Mouse (Mus musculus) embryonic facial prominence, embryonic 12.5 days (tissue): ENCODE measurements around the gene Ppib. TPM values are rescaled to one million over a fixed set of nuclear protein-coding genes. Genes with fewer than 3 reads are reported as not detected.

ENCODE experiments used
- ATAC-seq: fragments of 200-750 bp; cut with Nextera tagmentation; 2 replicates; pipeline ENCODE4 v1.8.0; 2017; ENCODE audit not compliant: insufficient number of reproducible peaks, insufficient read depth, low FRiP score, low TSS enrichment
- H3K27ac ChIP-seq: fragments of 300-500 bp; sonication (generic); 2 replicates; pipeline ENCODE4 v1.5.1; 2016; ENCODE audit warnings: mild to moderate bottlenecking
- H3K27me3 ChIP-seq: fragments of 300-500 bp; sonication (generic); 2 replicates; pipeline ENCODE4 v1.6.1; 2016; ENCODE audit warnings: mild to moderate bottlenecking, moderate library complexity
- H3K36me3 ChIP-seq: fragments of 300-500 bp; sonication (generic); 2 replicates; pipeline ENCODE4 v1.6.1; 2016; ENCODE audit warnings: mild to moderate bottlenecking
- H3K4me1 ChIP-seq: fragments of 300-500 bp; sonication (generic); 2 replicates; pipeline ENCODE4 v1.6.1; 2016
- H3K4me2 ChIP-seq: fragments of 300-500 bp; sonication (generic); replicated peaks from 2 replicates; pipeline ENCODE4 v1.6.1; 2016; ENCODE audit warnings: mild to moderate bottlenecking, moderate library complexity
- H3K4me3 ChIP-seq: fragments of 300-500 bp; sonication (generic); 2 replicates; pipeline ENCODE4 v1.5.1; 2016; ENCODE audit warnings: mild to moderate bottlenecking
- H3K9ac ChIP-seq: fragments of 300-500 bp; sonication (generic); 2 replicates; pipeline ENCODE4 v1.6.1; 2016; ENCODE audit warnings: mild to moderate bottlenecking, moderate library complexity
- H3K9me3 ChIP-seq: fragments of 300-500 bp; sonication (generic); 2 replicates; pipeline ENCODE4 v1.6.1; 2016; ENCODE audit warnings: mild to moderate bottlenecking, moderate library complexity
- WGBS: fragments of 180-500 bp; shearing (Covaris S2); methylation state at CpG from one replicate; pipeline ENCODE4 v1.1.7; 2016; 5-methylcytosine and 5-hydroxymethylcytosine counted together
- polyA plus RNA-seq: library from polyadenylated mRNA; unstranded; fragments of >200 nt; fragmentation: Nextera tagmentation; extraction: Ambion mirVana; gene quantifications from 2 replicates; pipeline ENCODE4 v1.2.1, GENCODE M21; 2016

Ppib gene
- 523 and 525 TPM in 2 replicates for polyA plus RNA-seq

DNA sequence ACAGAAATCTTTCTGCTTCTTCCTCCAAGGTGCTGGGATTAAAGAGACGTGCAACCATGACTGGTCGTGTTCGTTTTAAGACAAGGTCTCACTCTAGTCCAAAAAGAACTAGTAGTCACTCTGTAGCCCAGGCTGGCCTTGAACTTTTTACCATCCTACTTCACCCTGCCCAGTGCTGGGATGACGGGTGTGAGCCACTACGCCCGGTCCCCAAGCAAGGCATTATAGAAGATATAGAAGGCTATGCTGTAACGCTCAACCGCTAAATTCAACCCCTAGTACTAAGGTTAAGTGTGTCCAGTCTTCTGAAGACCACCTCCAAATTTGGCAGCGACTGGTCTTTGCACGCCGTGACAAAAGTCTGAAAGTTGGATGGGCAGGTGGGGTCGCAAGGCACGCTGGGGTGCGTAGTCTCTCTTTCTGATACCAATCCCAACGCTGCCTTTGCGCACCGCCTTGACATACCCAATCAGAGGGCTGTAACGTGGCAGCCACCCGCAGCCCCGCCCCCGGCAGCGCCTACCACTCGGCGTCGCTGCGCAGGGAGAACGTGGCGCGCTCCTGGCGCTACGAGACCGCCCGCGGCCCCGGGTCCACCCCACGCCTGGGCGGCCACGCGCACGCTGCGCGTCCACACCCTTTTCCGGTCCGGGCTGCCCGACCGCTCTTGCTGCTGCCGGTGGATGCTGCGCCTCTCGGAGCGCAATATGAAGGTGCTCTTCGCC, at the start of gene Ppib:
Ppib (plus strand) TSS at position 640 of the 725 bp plus-strand sequence.
- peak; percentile 98 for ATAC-seq
- H3K4me3 ChIP-seq = peak within 1 kb of the TSS; percentile 70
- H3K27ac ChIP-seq = peak within 1 kb of the TSS; percentile 76
- WGBS = 1% methylated on average over 51 of the region's 51 CpGs
- peak within 1 kb of the TSS; percentile 83 for H3K9ac ChIP-seq
- peak within 1 kb of the TSS; percentile 67 for H3K4me2 ChIP-seq
- no peaks in the 10 kb centered on the region for H3K9me3 ChIP-seq
- H3K4me1 ChIP-seq = peaks cover 19% of the 10 kb centered on the region
- H3K27me3 ChIP-seq = no peaks in the 10 kb centered on the region
- peaks cover 26% of the 10 kb centered on the region for H3K36me3 ChIP-seq

DNA sequence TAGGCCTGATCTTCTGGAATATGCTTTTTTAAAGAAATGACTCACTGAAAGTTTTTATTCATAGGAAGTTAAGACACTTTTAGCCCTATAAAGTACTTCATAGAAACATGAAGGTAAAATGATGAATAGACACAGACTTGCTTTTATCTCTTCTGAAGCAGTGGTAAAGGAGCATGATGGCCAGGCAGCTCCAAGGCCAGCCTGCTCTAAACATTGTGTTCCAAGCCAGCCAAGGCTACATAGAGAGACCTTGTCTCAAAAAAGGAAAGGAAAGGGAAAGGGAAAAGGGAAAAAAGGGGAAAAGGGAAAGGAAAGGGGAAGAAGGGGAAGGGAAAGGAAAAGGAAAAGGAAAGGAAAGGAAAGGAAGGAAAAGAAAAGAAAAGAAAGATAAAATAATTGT, 39.4 kb upstream of the Ppib start:
- Histone ChIP-seq H3K9ac (no peak overlapping the region), H3K27me3 (no peaks in the 10 kb centered on the region), H3K4me2 (no peak overlapping the region), H3K4me3 (no peak overlapping the region), H3K27ac (no peak overlapping the region), H3K9me3 (no peaks in the 10 kb centered on the region), H3K36me3 (0 out of 2 replicates have a peak, but pooled peaks cover 13% of the 10 kb centered on the region), H3K4me1 (no peaks in the 10 kb centered on the region)
- no peak for ATAC-seq

DNA sequence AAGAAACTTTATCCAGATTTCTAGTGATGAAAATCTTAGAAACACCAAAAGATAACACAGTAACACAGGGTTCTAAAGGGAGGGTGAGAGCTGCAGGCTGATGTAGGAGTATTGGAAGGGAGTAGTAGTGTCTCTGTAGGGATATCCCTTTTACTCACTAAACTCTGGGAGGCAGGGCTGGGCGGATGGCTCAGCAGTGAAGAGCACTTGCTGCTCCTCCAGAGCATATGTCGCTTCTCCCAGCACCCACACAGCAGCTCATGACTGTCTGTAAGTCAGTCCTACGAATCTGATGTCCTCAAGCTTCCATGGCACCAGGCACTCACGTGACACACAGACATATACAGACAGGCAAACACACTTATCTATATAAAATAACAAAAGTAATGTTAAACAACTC, 21.9 kb upstream of the Ppib start:
- Histone ChIP-seq H3K36me3 (peaks cover 22% of the 10 kb centered on the region; the same call in 1 of the 2 replicates), H3K27ac (no peak overlapping the region), H3K4me3 (no peak overlapping the region), H3K27me3 (no peaks in the 10 kb centered on the region), H3K9me3 (no peaks in the 10 kb centered on the region), H3K4me1 (no peaks in the 10 kb centered on the region), H3K4me2 (no peak overlapping the region), H3K9ac (no peak overlapping the region)
- 85% methylated on average over 4 of the region's 4 CpGs for WGBS
- no peak for ATAC-seq

DNA sequence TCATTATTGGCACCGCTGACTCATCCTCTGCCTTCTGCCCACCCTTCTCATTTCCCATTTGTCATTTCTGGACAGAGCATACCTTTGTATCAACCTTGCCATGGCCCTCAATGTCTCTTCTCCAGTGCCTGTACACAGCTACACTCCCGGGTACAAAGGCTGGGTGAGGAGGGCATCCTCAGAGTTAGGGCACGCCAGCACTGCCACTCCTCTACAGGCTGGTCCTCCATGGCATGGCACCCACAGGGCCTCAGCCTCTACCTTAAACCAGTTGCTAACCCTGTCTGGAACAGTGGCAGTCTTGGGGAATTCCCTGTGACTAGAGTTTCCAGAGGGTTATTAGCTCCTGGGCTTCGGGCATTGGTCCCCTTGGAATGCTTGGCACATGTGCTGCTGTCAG, 21.4 kb upstream of the Ppib start:
- Histone ChIP-seq H3K36me3 (peaks cover 22% of the 10 kb centered on the region; the same call in 1 of the 2 replicates), H3K4me1 (no peaks in the 10 kb centered on the region), H3K27me3 (no peaks in the 10 kb centered on the region), H3K27ac (no peak overlapping the region), H3K9ac (no peak overlapping the region), H3K4me2 (no peak overlapping the region), H3K9me3 (no peaks in the 10 kb centered on the region), H3K4me3 (no peak overlapping the region)
- WGBS = 91% methylated on average over 4 of the region's 4 CpGs
- no peak for ATAC-seq

DNA sequence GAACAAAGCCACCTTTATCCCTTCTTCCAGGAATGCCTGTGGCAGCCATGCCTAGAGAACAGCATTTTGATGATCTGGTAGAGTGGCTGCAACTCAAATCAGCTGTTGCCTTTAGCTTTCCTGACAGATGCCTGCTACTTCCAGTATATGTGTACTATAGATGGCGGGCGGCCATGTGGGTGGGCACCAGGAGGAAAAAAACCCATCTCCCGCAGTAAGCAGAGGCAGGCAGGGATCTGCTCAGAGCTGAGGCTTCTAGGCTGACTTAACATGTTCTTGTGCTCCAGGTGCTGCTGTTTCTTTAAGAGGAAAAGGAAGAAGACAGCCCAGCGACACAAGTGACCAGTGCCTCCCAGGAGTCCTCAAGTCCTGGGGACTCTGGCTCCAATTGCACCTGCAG, 20.7 kb upstream of the Ppib start:
- ATAC-seq = no peak
- Histone ChIP-seq H3K4me3 (no peak overlapping the region), H3K4me2 (no peak overlapping the region), H3K27ac (no peak overlapping the region), H3K27me3 (no peaks in the 10 kb centered on the region), H3K36me3 (peaks cover 22% of the 10 kb centered on the region; the same call in 1 of the 2 replicates), H3K9ac (no peak overlapping the region), H3K9me3 (no peaks in the 10 kb centered on the region), H3K4me1 (no peaks in the 10 kb centered on the region)
- 75% methylated on average over 4 of the region's 4 CpGs for WGBS

DNA sequence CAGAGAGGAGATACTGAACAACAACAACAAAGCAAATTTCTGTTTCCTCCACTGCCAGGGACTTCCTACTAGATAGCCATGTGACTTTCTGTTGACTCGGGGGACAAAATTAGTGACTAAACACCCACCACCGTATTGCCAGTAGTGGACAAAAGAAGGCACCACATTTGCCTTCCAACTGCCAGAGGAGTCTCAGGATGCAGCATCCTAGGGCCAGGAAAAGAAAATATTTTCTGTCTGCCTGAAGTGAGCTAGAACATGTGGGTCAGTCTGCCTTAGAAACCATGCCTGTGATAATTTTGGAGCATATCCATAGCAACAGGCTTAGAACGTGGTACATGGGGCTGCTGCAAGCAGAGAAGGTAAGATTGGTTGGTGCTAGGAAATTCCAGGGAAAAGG, 19.2 kb upstream of the Ppib start:
- Histone ChIP-seq H3K9me3 (no peaks in the 10 kb centered on the region), H3K9ac (no peak overlapping the region), H3K36me3 (peaks cover 22% of the 10 kb centered on the region; the same call in 1 of the 2 replicates), H3K4me3 (no peak overlapping the region), H3K27me3 (no peaks in the 10 kb centered on the region), H3K27ac (no peak overlapping the region), H3K4me2 (no peak overlapping the region), H3K4me1 (no peaks in the 10 kb centered on the region)
- 83% methylated on average over 3 of the region's 3 CpGs for WGBS
- ATAC-seq = no peak

DNA sequence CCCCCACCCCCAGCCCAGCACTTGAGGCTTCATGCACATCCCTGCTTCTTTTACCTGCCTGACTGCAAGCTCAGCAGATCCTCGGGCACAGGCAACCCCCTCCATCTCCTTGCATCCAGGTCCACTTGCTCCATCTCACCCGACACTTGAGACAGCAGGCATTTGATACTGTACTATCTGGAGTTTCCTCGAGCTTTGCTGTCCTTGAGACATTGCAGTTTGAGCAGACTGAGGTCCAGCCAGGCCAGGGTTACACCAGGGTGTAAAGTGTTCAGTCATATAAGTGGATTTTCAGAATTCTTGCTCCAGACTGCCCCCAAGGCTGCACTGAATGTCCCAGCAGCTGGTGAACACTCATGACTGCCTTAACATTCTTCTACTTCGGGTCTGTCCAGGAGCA, 17.7 kb upstream of the Ppib start:
- no peaks in the 10 kb centered on the region for H3K27me3 ChIP-seq
- no peak for ATAC-seq
- H3K4me1 ChIP-seq = no peaks in the 10 kb centered on the region
- H3K4me2 ChIP-seq = no peak overlapping the region
- H3K4me3 ChIP-seq = no peak overlapping the region
- H3K27ac ChIP-seq = no peak overlapping the region
- no peaks in the 10 kb centered on the region for H3K9me3 ChIP-seq
- H3K36me3 ChIP-seq = peaks cover 22% of the 10 kb centered on the region; the same call in 1 of the 2 replicates
- H3K9ac ChIP-seq = no peak overlapping the region
- 84% methylated on average over 4 of the region's 4 CpGs for WGBS

DNA sequence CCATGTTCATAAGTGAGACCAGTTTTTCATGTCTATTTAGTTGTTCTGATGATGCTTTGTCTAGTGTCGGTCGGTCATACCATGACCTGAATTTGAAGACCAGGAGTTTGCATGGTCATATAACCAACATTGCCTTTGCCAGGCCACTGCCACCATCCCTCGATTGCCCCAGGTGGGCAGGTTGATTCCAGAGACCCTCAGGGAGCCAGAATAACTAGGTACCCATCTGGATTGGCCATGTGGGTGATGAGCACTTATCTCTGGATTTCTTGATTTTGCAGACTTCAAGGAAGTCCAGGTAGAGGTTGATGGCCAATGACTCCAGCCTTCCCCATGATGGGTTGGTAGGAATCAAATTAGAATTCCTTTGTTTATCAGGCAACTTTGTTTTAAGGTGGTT, 16.8 kb upstream of the Ppib start:
- 97% methylated on average over 3 of the region's 3 CpGs for WGBS
- Histone ChIP-seq H3K27ac (no peak overlapping the region), H3K4me2 (no peak overlapping the region), H3K9me3 (no peaks in the 10 kb centered on the region), H3K4me3 (no peak overlapping the region), H3K36me3 (peaks cover 22% of the 10 kb centered on the region; the same call in 1 of the 2 replicates), H3K4me1 (no peaks in the 10 kb centered on the region), H3K9ac (no peak overlapping the region), H3K27me3 (no peaks in the 10 kb centered on the region)
- no peak for ATAC-seq

DNA sequence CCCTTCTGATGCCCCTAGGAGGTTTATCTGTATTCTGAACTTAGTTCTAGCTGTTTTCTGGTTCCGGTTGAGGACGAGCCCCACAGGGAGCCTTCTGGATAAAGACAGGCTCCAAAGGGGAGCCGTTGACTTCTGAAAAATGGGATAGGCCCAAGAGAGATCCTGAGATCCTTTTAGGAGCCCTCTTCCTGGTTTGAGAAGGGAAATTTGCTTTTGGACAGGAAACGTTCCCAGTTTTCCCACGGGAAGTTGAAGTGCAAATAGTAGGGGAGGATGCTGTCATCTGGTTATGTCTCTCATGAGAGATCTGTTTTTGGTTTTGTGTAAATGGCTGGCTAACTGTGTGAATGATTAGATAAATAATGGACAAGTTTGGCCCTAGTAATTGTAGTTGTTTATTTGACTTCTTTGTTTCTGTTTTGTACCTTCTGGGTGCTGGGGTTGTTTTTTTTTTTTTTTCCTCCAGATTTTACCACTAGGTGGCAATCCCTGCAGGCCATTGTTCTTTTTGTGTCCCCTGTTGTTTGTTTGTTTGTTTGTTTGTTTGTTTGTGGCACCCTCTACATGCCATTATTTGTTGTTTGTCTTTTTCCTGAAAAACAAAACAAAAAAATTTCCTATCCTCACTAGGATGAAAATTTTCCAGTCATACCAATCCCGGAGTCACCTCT, 10.0 kb upstream of the Ppib start:
- H3K4me2 ChIP-seq = no peak overlapping the region
- H3K27ac ChIP-seq = no peak overlapping the region
- 68% methylated on average over 6 of the region's 6 CpGs for whole genome bisulfite sequencing
- H3K36me3 ChIP-seq = no peaks in the 10 kb centered on the region
- H3K27me3 ChIP-seq = no peaks in the 10 kb centered on the region
- H3K4me1 ChIP-seq = no peaks in the 10 kb centered on the region
- ATAC-seq = no peak
- H3K9me3 ChIP-seq = no peaks in the 10 kb centered on the region
- no peak overlapping the region for H3K9ac ChIP-seq
- no peak overlapping the region for H3K4me3 ChIP-seq

DNA sequence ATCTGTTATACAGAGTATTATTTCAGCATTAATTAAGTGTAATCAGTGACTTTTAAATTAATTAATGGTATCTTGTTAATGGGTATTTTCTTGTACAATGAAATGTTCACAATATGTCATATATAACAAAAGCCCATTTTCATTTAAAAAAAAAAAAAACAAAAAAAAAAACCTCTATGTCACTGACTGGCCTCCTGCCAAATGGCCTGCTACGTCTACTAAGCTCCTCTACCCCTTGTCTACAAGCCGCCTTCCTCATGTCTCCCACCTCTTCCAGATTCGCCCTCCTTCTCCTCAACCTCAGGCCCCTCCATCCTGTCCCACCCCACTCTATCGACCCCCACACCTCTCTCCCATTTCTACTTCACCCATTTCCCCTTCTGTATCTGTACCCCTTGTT, 8.5 kb upstream of the Ppib start:
- WGBS = 74% methylated on average over 4 of the region's 4 CpGs
- no peak for ATAC-seq
- H3K9ac ChIP-seq = no peak overlapping the region
- no peak overlapping the region for H3K4me3 ChIP-seq
- H3K4me1 ChIP-seq = no peaks in the 10 kb centered on the region
- H3K36me3 ChIP-seq = no peaks in the 10 kb centered on the region
- no peak overlapping the region for H3K27ac ChIP-seq
- no peaks in the 10 kb centered on the region for H3K27me3 ChIP-seq
- no peak overlapping the region for H3K4me2 ChIP-seq
- no peaks in the 10 kb centered on the region for H3K9me3 ChIP-seq

DNA sequence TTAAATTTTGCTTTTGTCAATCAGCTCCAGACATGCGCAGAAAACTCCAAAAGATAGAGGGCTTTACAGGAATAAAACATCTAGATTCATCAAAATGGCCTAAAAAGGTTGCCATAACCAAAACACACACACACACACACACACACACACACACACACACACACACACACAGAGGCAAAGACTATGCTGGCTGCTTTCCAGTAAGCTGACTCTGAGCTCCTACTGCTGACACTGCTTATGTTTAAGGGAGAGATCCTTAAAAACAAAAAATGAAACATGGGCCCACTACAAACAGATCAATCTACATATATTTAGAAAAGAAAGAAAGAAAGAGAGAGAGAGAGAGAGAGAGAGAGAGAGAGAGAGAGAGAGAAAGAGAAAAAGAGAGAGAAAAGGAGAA, 7.3 kb upstream of the Ppib start:
- no peaks in the 10 kb centered on the region for H3K27me3 ChIP-seq
- no peak overlapping the region for H3K27ac ChIP-seq
- no peak overlapping the region for H3K4me2 ChIP-seq
- H3K36me3 ChIP-seq = no peaks in the 10 kb centered on the region
- H3K9ac ChIP-seq = no peak overlapping the region
- H3K9me3 ChIP-seq = no peaks in the 10 kb centered on the region
- 93% methylated on average over 1 of the region's 1 CpGs for WGBS
- no peak overlapping the region for H3K4me3 ChIP-seq
- H3K4me1 ChIP-seq = no peaks in the 10 kb centered on the region
- no peak for ATAC-seq

DNA sequence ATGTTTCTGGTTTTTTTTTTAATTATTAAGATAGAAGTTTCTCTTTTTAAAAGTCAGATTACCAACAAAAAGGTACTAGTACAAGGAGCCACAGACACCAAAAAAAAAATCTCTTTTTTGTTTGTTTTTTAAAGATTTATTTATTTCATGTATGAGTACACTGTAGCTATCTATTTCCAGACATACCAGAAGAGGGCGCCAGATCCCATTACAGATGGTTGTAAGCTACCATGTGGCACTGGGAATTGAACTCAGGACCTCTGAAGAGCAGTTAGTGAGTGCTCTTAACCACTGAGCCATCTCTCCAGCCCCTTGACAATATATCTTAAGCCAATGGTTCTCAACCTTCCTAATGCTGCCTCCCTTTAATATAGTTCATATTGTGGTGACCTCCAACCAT, 6.4 kb upstream of the Ppib start:
- H3K4me2 ChIP-seq = no peak overlapping the region
- H3K4me3 ChIP-seq = no peak overlapping the region
- no peaks in the 10 kb centered on the region for H3K4me1 ChIP-seq
- WGBS = 38% methylated on average over 1 of the region's 1 CpGs
- H3K9me3 ChIP-seq = no peaks in the 10 kb centered on the region
- H3K36me3 ChIP-seq = no peaks in the 10 kb centered on the region
- ATAC-seq = no peak
- H3K27me3 ChIP-seq = no peaks in the 10 kb centered on the region
- H3K9ac ChIP-seq = no peak overlapping the region
- H3K27ac ChIP-seq = no peak overlapping the region
